Mouse (Mus musculus) CH12.LX (cell line): ENCODE measurements around the gene Rxfp1.
A peak's percentile ranks its signal among the peaks of the same experiment; 100 is the strongest.

Experiments
- CTCF ChIP-seq, 2 experiments: IDR thresholded peaks in 1 of 2; conservative IDR thresholded peaks in 1 of 2; 2 replicates each; pipeline ENCODE4 v1.5.1; 2011 to 2012; ENCODE audit warnings: low read depth in 2 of 2, low read length in 2 of 2, improper control_type of control experiment in 1 of 2, inconsistent platforms in 1 of 2, mild to moderate bottlenecking in 1 of 2, moderate library complexity in 1 of 2
- ELF1 ChIP-seq: IDR thresholded peaks from 2 replicates; pipeline ENCODE4 v1.6.1; 2014; ENCODE audit warnings: low read depth, mild to moderate bottlenecking, inconsistent platforms, low read length, improper control_type of control experiment
- EP300 ChIP-seq: IDR thresholded peaks from 2 replicates; pipeline ENCODE4 v1.6.1; 2011; ENCODE audit warnings: low read length, improper control_type of control experiment
- HCFC1 ChIP-seq: IDR thresholded peaks from 2 replicates; pipeline ENCODE4 v1.6.1; 2012; ENCODE audit warnings: low read depth, mild to moderate bottlenecking, inconsistent platforms, low read length, improper control_type of control experiment
- JUND ChIP-seq: conservative IDR thresholded peaks from 2 replicates; pipeline ENCODE4 v1.6.1; 2011; ENCODE audit warnings: low read depth, low read length, improper control_type of control experiment
- MAX ChIP-seq: IDR thresholded peaks from 2 replicates; pipeline ENCODE4 v1.6.1; 2011; ENCODE audit warnings: low read length, improper control_type of control experiment
- MEF2A ChIP-seq: IDR thresholded peaks from 2 replicates; pipeline ENCODE4 v1.6.1; 2014; ENCODE audit warnings: low read depth, mild to moderate bottlenecking, inconsistent platforms, low read length, improper control_type of control experiment, borderline replicate concordance
- POLR2A ChIP-seq: IDR thresholded peaks from 2 replicates; pipeline ENCODE4 v1.6.1; 2011; ENCODE audit warnings: low read depth, mild to moderate bottlenecking, improper control_type of control experiment, low read length
- RAD21 ChIP-seq: IDR thresholded peaks from 2 replicates; pipeline ENCODE4 v1.6.1; 2011; ENCODE audit warnings: low read depth, mild to moderate bottlenecking, low read length, improper control_type of control experiment, moderate library complexity
- TCF12 ChIP-seq: IDR thresholded peaks from 2 replicates; pipeline ENCODE4 v1.6.1; 2014; ENCODE audit warnings: low read depth, mild to moderate bottlenecking, inconsistent platforms, low read length, improper control_type of control experiment
- ZC3H11A ChIP-seq: IDR thresholded peaks from 2 replicates; pipeline ENCODE4 v1.6.1; 2012; ENCODE audit warnings: low read depth, mild to moderate bottlenecking, inconsistent platforms, low read length, improper control_type of control experiment

DNA sequence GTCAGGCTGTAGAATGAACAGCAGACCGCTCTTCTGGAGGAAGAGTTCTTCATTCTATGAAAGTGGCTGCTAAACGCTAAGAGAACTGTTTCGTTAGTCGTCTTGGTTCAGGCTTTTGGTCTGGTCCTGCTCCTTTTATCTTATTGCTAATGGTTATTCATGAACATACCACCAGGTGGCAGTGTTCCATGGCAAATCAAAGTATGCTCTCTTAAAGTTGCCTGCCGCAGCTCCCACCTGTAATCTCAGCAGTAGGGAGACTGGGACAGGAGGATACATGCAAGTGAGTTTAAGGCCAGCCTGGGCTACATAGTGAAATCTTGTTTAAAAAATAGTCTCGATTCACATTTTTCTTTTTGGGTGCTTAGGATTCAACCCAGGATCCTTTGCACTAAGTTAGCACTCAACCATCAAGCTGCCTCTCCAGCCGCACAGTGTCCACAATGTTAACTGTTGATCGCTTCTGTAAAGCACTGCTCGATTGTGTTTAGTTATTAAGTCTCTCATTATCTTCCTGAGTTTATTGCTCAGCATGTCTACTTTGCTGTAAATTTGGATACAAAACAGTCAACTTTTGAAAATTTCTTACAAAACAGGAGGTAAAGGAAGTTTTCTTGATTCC is 72.8 kb downstream of the Rxfp1 start:
- no peak for TF ChIP-seq JUND
- no peak for TF ChIP-seq TCF12
- TF ChIP-seq CTCF (conservative IDR thresholded peaks at IDR 0.05 in 1 of 2, IDR thresholded peaks at IDR 0.05 in 1 of 2; ENCODE audit: low read depth in 2 of 2, low read length in 2 of 2) = peak; percentile 81 to 88
- peak; percentile 16; the same call in 1 of the 2 replicates for TF ChIP-seq ZC3H11A
- TF ChIP-seq EP300 = no peak
- TF ChIP-seq MAX = no peak
- TF ChIP-seq HCFC1 = no peak
- TF ChIP-seq RAD21 = peak; percentile 79
- TF ChIP-seq POLR2A = no peak
- peak; percentile 21; the same call in 1 of the 2 replicates for TF ChIP-seq MEF2A
- TF ChIP-seq ELF1 = no peak
